Mouse (Mus musculus) embryo, embryonic 10.5 days (tissue): ENCODE results near the gene Herc1.
A peak's percentile ranks its signal among the peaks of the same experiment; 100 is the strongest.
"Not testable (repeated sequence)": the region's sequence is repeated elsewhere in the genome, so short reads cannot be mapped to it uniquely, and the experiment has no call there.

Source experiments
- DNase-seq: peaks from one replicate; pipeline ENCODE4 v3.0.0-alpha.2; 2015; ENCODE audit warnings: low spot score

The Herc1 gene

DNA sequence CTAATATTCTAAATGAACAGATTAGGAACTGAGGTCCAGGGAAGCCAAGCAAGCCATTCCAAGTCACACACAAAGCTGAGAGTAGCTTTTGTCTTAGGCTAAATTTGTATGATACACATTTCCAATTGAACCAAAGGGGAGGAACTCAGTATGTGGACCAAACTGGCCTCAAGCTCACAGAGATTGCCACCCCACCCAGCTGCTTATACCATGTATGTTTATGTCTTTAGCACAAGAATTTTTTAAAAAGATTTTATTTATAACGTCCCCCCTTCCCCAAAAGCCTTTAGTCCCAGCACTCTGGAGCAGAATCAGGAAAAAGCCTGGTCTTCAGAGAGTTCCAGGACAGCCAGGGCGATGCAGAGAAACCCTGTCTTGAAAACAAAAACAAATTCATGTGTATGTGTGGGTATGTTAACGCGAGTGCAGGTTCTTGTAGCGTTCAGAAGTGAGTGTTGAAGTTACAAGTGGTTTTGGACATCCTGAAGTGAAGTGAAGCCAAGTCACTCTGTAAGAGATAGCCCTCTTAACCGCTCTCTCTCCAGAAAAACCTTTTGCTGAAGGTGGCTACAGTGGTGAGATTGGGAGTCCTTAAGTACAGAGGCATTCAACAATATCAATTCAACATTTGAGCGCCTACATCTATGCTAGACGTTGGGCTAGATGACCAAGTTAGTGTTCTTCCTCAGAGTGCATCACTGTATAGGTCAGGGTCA lies 948 bp upstream of the Herc1 start:
- DNase-seq, result no peak

DNA sequence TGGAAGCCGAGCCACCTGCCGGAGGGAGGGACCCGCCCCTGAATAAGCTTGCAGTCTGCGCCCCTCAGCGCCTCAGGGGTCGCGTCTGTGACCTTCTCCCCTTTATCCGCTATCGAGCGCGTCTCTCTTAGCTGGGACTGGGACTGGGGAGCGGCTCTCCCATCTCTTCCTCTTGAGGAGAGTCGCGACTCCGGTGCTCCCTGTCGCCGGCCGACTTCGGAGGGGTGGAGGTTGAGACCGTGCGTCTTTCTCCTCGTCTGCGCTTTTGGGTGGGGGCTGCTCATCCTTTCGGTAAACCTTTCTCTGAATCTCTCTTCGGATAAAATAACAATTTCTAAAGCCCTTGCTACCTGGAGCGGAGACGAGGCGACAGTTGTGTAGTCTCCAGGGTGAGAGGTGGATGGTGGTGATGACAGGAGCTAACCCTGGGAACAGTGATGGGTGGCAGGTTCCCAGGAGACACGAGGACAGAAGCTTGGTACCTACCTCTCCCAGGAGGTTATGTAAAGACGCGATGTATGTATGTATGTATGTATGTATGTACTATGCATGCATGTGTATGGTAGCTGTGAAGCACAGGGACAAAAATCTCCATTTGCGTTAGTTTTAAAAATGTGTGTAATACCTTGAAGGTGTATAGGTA lies 659 bp downstream of the Herc1 start:
- no peak for DNase-seq

DNA sequence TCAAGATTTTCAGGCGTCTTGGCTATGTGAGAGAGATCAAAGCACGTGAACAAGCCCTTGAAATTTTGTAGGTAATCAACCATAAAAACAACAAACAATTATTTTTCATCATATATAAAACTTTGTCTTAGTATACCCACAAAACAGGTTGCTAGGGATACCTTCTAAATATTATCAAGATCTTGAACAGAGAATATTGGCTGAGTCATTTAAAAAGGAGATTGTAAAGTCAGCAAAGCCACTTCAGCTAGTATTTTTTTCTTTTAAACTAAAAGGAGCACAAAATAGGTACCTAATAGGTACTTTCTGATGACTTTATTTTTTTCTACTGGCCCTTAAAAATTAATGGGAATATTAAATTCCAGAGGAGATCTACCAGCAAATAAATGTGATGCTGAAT lies 2.5 kb downstream of the Herc1 start:
- no peak for DNase-seq

DNA sequence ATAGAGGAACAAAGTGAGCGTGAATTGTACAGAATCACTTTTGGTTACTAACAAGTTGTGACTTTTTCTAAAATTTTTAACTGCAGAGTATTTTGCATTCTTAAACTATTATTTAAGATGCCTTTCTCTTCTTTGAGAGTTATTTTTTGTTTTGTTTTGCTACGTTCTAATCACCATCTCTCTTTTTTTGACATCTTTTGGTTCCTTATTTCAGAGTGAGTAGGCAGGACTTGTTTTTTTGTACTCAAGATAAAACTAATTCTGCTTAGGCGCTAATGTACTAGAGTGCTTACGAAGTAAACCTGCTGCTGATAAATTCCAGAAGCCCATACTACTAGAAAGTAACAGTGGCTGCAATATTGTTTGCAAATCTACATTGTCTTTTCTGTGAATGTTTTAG lies 8.9 kb downstream of the Herc1 start:
- no peak for DNase-seq

DNA sequence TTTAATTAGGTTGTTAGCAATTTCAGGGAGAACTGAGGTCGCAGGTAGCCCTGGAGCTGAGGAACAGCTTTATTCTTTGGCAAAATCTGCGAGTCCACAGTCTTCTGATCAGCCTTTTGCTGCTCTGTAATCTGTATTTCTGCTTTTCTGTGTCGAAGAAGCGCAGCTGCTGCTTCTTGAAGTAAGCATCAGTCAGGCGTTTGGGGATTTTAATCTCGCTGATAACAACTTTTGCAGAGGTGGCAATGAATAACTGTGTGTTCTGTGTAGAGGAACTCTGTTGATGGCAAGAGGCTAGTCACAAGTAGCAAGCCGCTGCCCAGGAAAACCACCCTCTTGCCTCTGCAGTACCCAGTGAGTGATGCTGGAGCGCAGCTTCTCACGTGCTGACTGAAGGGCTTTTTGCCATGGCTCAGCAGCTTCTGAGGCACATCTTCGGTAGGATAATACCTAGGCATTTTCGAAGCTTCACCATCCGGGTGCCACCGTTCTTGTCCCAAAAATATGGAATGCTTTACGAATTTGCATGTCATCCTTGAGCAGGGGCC lies 10.0 kb downstream of the Herc1 start:
- DNase-seq, result no peak

DNA sequence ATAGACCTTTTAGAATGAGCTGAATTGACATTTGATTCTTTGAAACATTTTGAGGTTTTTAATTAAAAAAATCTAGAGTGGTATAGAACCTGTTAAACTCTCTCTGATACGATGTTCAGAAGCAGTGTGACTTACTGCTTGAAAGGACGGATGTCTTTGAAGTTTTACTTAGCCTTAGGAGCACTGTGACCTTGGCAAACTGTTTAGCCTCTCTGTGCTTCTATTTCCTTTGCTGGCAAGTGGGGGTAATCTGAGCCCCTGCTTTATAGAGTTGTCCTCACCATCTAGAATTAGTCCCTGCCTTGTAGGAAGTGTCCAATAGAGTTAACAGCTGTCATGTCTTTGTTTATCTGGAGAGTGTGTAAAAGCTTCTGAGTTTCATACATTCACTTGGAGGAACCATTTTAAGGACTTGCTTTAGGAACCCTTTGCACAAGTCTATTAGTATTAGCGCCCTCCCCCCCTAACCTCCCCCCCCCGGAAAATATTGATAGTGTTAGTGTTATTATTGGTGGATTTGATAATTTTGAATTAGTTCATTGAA lies 18.7 kb downstream of the Herc1 start:
- peak; percentile 10 for DNase-seq

DNA sequence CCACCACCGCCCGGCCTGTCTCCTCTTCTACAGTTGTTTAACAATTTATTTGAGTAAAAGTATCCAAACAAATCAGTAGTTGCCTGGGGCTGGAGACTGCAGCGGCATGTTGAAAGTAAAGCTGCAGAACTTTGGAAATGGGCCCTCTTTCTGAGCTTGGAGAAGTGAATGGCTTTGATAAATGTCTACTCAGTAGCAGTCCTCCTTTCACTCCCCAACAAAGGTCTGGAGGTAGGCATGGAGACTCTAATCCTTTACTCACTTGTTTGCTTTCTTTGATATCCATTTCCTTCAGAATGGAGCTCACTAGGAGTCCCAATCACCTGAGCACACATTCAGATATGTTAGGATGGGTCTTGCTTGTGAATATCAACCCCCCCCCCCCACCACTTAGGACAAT lies 20.1 kb downstream of the Herc1 start:
- no peak for DNase-seq

DNA sequence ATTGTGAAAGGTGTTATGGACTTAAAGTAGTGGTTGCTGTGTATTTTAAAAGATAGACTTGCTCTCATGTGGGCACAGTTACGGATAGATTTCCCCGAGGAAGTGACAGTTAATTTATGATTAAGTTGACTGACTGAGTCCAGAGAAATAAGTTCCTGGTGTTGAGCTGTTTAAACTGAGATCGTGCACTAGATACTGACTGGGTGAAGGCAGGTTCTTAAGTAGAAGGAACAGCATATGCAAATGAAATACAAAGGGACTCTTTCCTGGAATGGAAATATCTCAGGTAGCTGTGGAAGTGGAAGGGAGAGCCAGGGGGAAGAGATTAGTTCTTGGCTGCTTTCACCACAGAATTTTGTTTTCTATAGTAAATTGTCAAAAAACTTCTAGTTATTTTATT lies 20.6 kb downstream of the Herc1 start:
- DNase-seq, result no peak

DNA sequence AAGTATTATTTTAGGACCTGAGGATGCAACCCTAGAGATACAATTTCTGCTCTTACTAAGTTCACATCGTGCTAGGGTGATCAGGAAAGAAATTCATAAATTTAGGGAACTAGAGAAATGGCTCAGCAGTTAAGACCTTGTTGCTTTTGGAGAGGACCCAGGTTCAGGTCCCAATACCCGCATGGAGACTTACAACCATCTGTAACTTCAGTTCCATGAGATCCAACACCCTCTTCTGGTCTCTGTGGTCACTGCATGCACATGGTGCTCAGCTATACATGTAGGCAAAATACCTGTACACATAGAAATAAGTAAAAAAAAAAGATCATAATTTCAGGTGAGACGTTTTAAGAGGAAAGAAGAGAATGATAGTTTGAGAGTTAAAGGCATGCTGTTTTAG lies 23.2 kb downstream of the Herc1 start:
- no peak for DNase-seq

DNA sequence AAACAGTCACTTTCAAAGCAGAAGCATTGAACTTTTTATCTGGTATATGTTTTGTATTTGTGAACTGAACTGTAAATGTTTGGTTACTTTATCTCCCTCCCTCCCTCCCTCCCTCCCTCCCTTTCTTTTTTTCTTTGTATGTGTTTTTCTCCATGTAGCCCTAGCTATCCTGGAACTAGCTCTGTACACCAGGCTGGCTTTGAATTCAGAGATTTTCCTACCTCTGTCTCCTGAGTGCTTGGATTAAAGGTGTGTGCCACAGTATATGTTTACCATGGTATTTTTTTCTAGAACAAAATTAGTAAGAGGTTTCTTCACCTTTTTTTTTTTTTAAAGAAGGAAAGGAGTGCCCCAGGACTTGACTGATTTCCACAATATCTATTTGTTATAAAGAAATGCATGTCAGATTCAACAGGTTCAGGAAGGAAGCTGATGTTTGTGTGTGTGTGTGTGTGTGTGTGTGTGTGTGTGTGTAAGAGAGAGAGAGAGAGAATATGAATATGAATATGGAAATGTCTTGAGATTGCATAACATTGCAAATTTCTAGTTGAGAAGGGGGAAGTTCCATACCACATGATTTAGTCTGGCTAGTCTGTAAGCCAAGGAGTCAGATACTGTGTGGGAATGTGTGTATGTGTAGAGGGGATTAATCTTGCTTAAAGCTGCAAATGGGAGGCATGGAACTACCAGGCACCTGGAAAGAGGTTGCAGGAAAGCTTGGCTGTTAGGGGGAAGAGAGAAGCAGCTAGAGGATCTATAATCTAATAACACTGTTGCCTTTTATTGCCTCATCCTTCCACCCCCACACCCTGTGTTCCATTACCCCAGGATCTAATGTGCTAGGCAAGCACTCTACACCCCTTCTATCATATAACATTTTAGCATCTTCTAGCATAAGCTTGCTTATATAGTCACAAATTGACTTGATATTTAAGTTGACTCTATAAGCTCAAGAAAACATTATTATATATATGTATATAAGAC lies 24.5 kb downstream of the Herc1 start:
- no peak for DNase-seq

DNA sequence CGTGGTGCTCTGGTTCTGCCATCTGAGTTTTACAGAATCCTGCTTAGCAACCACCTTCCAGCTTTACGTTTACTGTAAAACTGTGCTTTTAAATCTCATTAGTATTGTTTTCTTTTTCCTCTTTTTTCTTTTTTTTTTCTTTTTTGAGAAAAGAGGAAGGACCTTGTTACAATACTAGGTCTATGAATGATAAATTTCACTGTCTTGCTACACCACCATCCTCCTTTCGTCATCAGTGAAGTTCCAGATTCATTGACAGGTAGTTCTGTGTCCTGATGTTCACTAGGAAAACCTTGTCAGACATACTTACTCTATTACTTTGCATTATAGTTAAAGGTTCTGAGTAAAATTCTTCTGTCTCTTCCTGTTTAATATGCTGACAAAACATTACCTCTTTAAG lies 33.2 kb downstream of the Herc1 start:
- DNase-seq, result no peak

DNA sequence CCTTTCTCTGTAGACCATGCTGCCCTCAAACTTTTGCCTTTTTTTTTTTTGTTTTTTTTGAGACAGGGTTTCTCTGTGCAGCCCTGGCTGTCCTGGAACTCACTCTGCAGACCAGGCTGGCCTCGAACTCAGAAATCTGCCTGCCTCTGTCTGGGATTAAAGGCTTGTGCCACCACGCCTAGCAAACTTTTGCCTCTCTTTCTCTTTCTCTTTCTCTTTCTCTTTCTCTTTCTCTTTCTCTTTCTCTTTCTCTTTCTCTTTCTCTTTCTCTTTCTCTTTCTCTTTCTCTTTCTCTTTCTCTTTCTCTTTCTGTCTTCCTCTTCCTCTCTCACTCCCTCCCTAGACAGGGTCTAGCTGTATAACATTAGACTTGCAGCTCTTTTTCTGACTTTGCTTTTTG lies 40.1 kb downstream of the Herc1 start:
- not testable (repeated sequence) for DNase-seq

DNA sequence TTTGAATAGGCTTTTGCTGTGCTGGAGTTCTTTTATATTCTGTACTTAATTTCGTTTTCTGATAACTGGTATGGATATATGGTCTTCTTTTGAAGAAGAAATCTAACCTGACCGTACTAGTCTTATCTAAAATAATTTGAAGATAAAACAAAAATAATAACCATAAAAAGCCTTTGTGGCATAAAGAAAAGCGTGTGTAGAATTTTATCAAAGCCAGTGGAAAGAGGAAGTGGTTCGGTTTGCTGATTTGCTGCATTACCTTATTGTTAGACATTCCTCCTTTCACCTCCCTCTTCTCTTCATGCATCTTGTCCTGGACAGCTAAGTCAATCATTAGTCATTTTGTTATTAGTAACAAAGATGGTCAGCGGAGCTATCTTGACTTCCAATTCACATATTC lies 43.1 kb downstream of the Herc1 start:
- DNase-seq, result no peak

DNA sequence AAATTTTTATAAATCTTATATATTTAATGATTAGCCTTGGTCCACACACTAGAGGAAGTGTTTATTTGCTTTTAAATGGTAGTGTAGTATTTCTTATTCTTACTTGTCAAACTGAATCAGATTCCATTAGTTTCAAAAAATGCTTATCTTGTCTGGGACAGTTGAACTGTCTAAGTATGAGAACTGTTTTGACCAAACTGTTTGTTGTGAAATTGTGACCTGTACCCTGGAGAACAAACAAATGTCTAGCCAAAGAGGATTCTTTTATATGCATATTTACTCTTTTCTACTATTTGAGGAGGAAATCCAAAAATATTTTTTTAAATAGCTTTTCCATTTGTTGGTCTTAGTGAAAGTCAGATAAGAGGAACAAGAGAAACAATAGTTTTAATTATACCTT lies 73.2 kb downstream of the Herc1 start:
- DNase-seq, result no peak

DNA sequence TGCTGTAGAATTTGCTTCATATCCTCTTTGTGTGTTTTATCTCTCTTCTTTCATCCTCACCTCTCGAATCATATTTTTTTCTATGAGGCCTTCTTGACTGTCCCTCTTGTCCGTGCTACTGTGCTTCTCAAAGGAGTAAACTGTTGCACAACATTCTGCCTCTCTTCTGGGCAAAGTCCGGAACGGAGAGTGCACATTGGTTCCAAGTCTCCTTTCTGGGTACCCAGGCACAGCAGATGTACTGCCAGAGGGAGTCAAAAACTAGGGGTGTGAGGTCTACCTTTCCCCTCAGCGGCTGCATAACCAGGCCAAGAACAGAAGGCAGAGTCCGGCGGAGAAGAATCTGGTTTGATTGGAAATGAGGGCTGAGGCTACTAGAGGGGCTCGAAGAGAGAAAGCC lies 89.8 kb downstream of the Herc1 start:
- no peak for DNase-seq

DNA sequence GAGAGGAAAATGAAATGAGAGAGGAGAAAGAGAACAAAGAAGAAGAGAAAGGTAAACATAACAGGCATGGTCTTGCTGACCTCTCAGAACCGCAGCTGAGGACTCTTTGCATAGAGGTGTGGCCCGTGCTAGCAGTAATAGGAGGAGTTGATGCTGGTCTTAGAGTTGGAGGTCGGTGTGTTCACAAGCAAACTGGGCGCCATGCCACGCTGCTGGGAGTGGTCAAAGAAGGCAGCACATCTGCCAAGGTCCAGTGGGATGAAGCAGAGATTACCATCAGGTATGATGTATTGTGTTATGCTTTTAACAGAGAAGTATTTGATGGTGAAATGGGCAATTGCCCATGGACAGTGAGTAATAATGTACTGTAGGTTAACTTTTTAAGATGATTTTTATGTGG lies 98.0 kb downstream of the Herc1 start:
- DNase-seq, result no peak

DNA sequence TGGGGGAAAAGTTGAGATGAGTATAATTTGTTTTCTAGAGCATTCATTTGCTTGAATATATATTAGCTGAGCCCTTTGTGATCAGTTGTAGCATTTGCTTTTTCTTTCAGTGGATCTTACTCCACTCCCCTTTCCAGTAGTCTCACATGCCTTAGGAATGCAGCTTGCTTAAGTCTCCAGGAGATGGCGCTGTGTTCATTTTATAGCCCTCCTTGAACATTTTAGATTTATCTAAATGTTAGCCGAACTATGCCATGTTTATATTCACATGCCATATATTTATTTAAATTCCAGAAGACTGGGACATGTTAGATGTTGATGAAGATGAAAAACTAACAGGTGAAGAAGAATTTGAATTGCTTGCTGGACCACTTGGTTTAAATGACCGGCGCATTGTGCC lies 114.8 kb downstream of the Herc1 start:
- DNase-seq, result peak; percentile 71

DNA sequence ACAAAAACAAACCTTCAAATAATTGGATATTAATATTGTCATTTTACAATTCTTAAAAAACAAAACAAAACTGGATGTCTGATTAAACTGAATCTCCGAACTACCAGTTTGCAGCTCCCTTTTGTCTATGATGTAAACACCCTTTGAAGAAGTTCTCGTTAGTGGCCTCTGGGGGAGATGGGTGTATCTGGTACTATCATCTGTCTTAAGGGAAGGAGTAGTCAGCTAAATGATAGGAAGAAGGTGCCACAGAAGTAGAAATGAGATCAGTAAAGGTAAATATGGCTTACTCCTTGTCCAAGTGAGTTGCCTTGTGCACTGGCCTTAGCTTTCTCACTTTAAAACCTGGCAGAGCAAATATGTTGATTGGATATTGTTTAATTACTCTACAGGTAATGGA lies 127.5 kb downstream of the Herc1 start:
- no peak for DNase-seq

DNA sequence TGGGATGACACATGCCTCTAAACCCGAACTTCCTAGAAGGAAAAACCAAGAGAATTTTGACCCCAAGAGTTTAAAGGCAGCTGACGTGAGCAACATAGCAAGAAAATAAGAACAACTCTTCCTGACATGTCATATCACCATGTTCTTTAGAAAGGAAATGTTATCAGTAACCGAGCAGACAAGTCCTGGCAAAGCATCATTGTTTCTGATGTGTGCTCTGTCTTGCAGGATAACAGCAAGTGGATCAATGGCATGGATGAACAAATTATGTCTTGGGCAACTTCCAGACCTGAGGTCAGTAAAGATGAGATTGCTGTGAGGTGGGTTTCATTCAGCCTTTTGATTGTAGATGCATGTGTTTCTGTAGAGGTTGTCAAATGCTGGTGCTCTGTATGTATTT lies 133.2 kb downstream of the Herc1 start:
- no peak for DNase-seq

DNA sequence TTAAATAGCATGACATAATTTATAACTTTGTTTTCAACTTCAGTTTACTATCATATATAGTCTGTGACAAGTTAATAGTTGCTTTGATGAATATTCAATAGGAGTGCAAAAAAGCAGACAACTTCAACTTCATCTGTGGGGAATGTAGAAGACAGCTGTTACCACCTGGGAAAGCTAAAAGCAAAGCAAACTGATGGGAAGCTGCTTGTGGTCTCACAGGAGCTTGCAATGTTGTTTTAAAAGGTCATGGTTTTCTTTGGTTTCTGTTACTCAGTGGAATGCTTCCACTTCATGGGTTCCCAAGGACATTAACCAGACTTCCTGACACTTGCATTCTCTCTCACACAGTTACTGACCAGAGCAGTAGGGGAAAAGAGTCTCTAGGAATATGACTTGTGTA lies 138.5 kb downstream of the Herc1 start:
- no peak for DNase-seq

DNA sequence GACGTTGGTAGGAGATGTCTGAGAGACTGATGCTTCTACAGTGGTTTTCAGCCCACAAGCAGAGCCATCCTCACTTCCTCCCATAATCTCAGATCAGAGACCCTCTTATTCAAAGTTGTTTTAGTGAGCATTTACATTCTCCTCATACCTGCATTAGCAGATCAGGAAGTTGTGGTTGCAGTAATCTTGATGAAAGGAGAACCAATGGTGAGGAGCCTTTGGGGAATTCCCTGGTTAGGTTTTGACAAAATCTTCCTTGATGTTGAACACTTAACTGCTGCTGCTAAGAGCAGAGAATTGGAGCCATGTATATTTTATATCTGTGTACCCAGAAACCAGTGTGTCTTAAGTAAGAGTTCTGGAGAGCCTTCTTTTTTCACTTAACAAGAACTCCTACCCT lies 142.1 kb downstream of the Herc1 start:
- DNase-seq, result no peak

DNA sequence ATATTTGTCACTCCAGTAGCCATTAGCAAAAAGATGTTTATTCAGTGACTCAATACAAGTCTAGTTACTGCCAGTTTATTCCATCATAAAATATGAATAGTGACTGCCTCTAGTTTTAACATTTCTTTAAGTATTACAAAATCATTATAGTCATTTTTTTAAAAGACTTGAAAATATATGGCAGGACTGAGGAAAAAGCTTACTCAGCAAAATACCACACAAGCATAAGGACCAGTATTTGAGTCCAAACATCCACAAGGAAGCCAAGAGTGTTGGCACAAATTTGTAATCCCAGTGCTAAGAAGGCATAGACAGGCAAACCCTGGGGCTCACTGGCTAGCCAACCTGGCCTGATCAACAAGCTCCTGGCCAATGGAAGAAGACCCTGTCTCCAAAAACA lies 143.7 kb downstream of the Herc1 start:
- DNase-seq, result no peak
